Mouse (Mus musculus): Measurements from ENCODE around the gene Prpf3.
"Not testable (repeated sequence)": the region's sequence is repeated elsewhere in the genome, so short reads cannot be mapped to it uniquely, and the experiment has no call there.

The Prpf3 gene

GRCm38 (mm10) chr3:95820046-95821010 is 35.4 kb downstream of the Prpf3 start:
- no peak for DNase-seq (ENCODE audit: low read depth)

DNA sequence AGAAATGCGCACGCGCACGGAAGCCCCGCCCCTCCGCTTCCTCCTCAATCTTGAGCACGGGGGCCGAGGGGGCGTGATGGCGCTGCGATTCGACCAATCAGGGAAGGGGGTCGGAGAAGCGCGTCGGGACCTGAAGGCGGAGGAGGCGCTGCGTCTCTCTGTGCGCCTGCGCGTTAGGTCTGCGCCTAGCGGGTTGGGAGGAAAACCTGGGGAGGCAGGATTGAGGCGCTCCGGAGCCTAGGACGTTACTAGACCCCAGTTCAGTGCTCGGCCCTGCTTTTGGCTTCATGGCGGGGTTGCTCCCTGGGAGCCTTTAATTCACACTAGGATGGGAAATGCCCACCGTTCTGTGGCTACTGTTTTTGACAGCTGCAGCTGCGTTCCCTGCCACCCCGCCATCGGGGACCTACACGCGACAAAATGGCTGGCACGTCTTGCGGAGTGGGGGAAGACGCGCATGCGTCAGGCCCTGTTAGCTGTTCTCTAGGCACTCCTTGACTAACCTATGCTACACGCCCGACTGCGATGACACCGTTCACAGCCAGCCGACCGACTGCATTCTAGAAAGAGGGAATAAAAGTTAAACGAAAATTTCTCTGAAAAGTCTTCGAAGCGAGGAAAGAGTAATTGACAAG is 36.2 kb downstream of the Prpf3 start:
- peak; percentile 100 for DNase-seq (ENCODE audit: low read depth)

GRCm38 (mm10) chr3:95818571-95819288 is 37.0 kb downstream of the Prpf3 start, which contains the start of gene Rprd2:
Gene Rprd2 (minus strand): TSS chr3:95818863.
- DNase-seq (ENCODE audit: low read depth), result peak; percentile 57

- peak; percentile 51 for DNase-seq (ENCODE audit: low read depth)
Observed at GRCm38 (mm10) chr3:95818026-95818511, 37.6 kb downstream of the Prpf3 start.

- DNase-seq (ENCODE audit: low read depth), result no peak
Observed at GRCm38 (mm10) chr3:95816681-95817080, 39.0 kb downstream of the Prpf3 start.

DNA sequence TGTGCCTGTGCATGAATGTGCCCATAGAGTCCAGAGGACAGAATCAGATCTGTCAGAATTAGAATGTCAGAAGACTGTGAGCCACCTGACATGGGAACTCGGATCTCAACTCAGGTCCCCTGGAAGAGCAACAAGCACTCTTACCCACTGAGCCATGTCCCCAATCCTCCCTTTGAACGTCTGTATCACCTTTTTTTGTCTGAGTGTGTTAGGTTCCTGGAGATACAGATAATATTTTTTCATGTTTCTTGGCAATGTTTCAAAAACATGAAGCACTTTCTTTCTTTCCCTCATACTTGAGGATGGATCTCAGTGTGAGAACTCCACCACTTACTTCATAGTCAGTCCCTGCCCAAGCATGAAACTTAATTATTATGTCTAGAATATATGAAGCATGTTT is 47.3 kb downstream of the Prpf3 start:
- DNase-seq (ENCODE audit: low read depth), result no peak

DNA sequence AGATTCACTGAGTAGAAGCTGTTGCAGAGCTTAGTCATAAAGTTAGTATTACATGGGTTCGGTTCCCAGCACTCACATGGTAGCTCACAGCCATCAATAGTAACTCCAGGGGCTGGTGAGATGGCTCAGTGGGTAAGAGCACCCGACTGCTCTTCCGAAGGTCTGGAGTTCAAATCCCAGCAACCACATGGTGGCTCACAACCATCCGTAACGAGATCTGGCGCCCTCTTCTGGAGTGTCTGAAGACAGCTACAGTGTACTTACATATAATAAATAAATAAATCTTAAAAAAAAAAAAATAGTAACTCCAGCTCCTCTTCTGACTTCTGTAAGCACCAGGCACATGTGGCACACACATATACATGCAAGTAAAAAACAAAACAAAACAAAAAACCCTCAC is 48.1 kb downstream of the Prpf3 start:
- DNase-seq (ENCODE audit: low read depth), result not testable (repeated sequence)

DNA sequence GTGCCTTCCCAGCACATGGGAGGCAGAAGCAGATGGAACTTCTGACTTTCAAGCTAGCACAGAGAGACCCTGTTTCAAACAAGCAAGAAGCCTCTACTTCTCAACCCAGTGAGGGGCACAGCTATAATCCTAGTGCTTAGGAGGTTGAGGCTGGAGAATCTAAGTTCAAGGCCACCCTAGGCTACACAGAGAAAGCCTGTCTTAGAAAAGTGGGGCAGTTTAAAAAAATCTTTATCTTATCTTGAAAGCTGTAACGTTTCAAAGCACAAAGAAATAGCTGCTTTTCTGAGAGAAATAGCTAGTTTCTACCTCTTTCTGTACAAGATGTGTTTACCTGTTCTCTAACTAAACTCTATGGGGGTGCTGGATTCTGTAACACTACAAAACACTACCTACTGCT is 49.0 kb downstream of the Prpf3 start:
- no peak for DNase-seq (ENCODE audit: low read depth)

- DNase-seq (ENCODE audit: low read depth), result no peak
Observed at GRCm38 (mm10) chr3:95803851-95804250, 51.8 kb downstream of the Prpf3 start.

DNA sequence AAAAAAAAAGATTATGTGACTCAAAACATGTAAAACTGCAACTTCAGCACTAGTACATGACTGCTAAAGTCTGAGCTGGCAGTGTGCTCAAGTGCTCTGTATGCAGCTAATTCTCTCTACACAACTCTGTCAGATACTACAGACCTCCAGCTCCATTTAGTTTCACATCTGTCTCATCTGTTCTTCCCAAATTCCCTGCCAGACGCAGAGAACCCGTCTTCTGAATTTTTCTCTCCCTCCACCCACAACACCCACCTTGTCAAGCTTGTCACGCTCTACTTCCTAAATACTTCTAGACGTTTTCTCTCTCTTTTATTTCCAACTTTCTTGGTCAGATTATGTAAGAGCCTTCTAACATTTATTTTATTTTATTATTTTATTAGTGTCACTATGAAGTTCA is 56.9 kb downstream of the Prpf3 start:
- DNase-seq (ENCODE audit: low read depth), result no peak

GRCm38 (mm10) chr3:95794299-95794698 is 61.4 kb downstream of the Prpf3 start:
- DNase-seq (ENCODE audit: low read depth), result no peak

DNA sequence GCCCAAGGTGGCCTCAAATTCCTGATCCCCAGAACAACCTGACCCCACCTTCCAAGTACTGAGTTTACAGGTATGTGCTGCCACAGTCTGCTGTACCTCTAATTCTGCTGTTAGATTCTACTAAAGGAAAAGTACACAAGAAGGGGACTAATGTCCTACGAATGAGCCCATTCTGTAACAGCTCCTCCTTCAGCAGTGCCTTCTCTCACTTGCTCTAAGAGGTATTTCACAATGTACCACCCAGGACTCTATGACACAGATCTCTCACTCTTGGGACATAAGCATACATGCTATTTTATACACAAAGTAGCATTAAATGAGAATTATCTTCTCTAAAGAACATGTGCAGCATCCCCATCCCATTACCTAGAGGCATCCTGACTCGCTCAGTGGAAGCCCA is 62.0 kb downstream of the Prpf3 start:
- no peak for DNase-seq (ENCODE audit: low read depth)

DNA sequence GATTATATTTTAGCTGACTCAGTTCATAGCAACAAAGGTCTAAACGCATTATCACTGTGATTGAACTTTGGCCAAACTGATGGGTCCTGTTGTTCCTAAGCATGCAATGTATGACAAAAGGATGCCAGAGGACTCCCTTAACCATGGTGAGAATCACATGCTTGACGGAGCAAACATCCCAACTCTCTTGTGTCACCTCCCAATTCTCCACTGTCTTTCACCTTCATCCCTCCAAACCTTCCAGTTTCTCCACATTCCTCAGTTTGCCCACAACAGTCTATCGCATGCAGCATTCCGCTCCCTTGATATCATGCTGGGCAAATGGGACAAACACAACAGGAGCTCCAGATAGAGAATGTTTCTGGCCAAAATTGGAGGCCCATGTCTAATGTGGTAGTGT is 70.2 kb downstream of the Prpf3 start:
- no peak for DNase-seq (ENCODE audit: low read depth)

Data from c-Kit-positive CD71-positive TER-119-negative erythroid progenitor cells, embryonic 14.5 days (primary cell).